Mouse (Mus musculus) layer of hippocampus, postnatal 10 days (tissue): ENCODE measurements around the gene Fam89b. TPM values are rescaled to one million over a fixed set of nuclear protein-coding genes. Genes with fewer than 3 reads are reported as not detected.
A peak's percentile ranks its signal among the peaks of the same experiment; 100 is the strongest.

Experiments used
- DNase-seq, 2 experiments: peaks; one replicate each; pipeline ENCODE4 v3.0.0; 2021; ENCODE audit warnings: low spot score in 2 of 2
- long read RNA-seq: library from polyadenylated mRNA; stranded (forward); transcript quantifications from one replicate; pipeline ENCODE4 v2.0.0, GENCODE M21; 2023
- total RNA-seq, 2 experiments: library from RNA; stranded (reverse); gene quantifications; 2 replicates each; pipeline ENCODE4 v1.2.3; 2021

Gene Fam89b
- total RNA-seq: 10 to 100 TPM; 44.4 to 46.5 TPM
- long read RNA-seq, transcript Fam89b-202 (2 exons, 1,189 nt): minor isoform, 8 of 52 reads
- long read RNA-seq, transcript Fam89b-201 (2 exons, 1,197 nt): major isoform, 41 of 52 reads
- long read RNA-seq, partial matches to known transcripts: 0 of 52 reads
- long read RNA-seq, other reads (novel, unspliced or antisense): 0 of 52 reads

- peak; percentile 84 to 88 for DNase-seq
These were observed at the start of gene Fam89b for GRCm38 (mm10) chr19:5729444-5729815. Gene Fam89b, minus strand, starts transcription at chr19:5729653.

- DNase-seq: no peak
These were observed 48.9 kb upstream of the Fam89b start for GRCm38 (mm10) chr19:5778312-5778711.

- DNase-seq: no peak
These were observed 48.1 kb upstream of the Fam89b start for GRCm38 (mm10) chr19:5777387-5778032.

GRCm38 (mm10) chr19:5770925-5771860, 41.7 kb upstream of the Fam89b start, which contains the start of gene Scyl1:
Gene Scyl1, minus strand, starts transcription at chr19:5771419.
- peak; percentile 95 to 96 for DNase-seq

GRCm38 (mm10) chr19:5770311-5770710, 40.9 kb upstream of the Fam89b start:
- no peak for DNase-seq

- DNase-seq: no peak
These were observed 37.8 kb upstream of the Fam89b start for GRCm38 (mm10) chr19:5767271-5767670.

GRCm38 (mm10) chr19:5763163-5763562, 33.7 kb upstream of the Fam89b start:
- DNase-seq: no peak

GRCm38 (mm10) chr19:5758878-5759403, 29.5 kb upstream of the Fam89b start:
- no peak for DNase-seq

GRCm38 (mm10) chr19:5756991-5757636, 27.7 kb upstream of the Fam89b start:
- DNase-seq: peak in 1 of 2 experiments; percentile 49

GRCm38 (mm10) chr19:5756321-5756985, 27.0 kb upstream of the Fam89b start:
- DNase-seq: peak; percentile 66 to 72

- DNase-seq: peak; percentile 40 to 56
These were observed 22.3 kb upstream of the Fam89b start for GRCm38 (mm10) chr19:5751742-5752141.

- DNase-seq: no peak
These were observed 21.5 kb upstream of the Fam89b start for GRCm38 (mm10) chr19:5750951-5751350.

- no peak for DNase-seq
These were observed 20.0 kb upstream of the Fam89b start for GRCm38 (mm10) chr19:5749476-5749875.

- DNase-seq: no peak
These were observed 17.5 kb upstream of the Fam89b start for GRCm38 (mm10) chr19:5746907-5747363.

- peak in 1 of 2 experiments; percentile 36 for DNase-seq
These were observed 16.6 kb upstream of the Fam89b start for GRCm38 (mm10) chr19:5745756-5746710.

- DNase-seq: no peak
These were observed 14.1 kb upstream of the Fam89b start for GRCm38 (mm10) chr19:5743576-5743975.

- DNase-seq: peak in 1 of 2 experiments; percentile 53
These were observed 12.8 kb upstream of the Fam89b start for GRCm38 (mm10) chr19:5742241-5742641.

- peak; percentile 83 to 87 for DNase-seq
These were observed 12.3 kb upstream of the Fam89b start for GRCm38 (mm10) chr19:5741641-5742240.
